Mouse (Mus musculus): ENCODE results near the gene G6pd2. TPM values are rescaled to one million over a fixed set of nuclear protein-coding genes. Genes with fewer than 3 reads are reported as not detected.

Gene G6pd2
- polyA plus RNA-seq (2017; shearing (Covaris generic)): not detected

DNA sequence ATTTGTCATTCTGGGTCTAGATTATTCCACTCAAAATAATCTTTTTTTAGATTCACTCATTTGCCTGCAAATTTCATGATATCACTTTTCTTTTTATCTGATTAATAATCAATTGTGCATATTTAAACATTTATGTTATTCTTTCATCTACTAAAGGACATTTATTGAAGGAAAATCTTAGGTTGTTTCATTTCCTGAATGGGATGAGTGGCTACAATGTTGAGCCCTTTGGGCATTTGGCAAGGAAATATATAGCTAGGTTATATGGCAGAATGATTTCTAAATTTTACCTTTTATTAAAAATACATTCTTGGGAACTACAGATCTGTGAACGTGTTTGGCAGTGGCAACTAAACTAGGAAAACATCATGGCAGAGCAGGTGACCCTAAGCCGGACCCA is at the start of gene G6pd2:
G6pd2 (plus strand) TSS at position 301 of the 400 bp plus-strand sequence.

